Mouse (Mus musculus) forebrain, embryonic 16.5 days (tissue): Measurements from ENCODE around the gene Wdr13. TPM values are rescaled to one million over a fixed set of nuclear protein-coding genes. Genes with fewer than 3 reads are reported as not detected.

Source experiments
- ATAC-seq: fragments of 200-750 bp; cut with Nextera tagmentation; 2 replicates; pipeline ENCODE4 v1.8.0; 2017; ENCODE audit warnings: mild to moderate bottlenecking, moderate library complexity
- H3K27ac ChIP-seq: fragments of 300-500 bp; sonication (generic); 2 replicates; pipeline ENCODE4 v1.5.1; 2014; ENCODE audit warnings: low read length, control low read depth
- H3K27me3 ChIP-seq: fragments of 300-500 bp; sonication (generic); replicated peaks from 2 replicates; pipeline ENCODE4 v1.6.1; 2014; ENCODE audit warnings: low read length; ENCODE audit not compliant: control insufficient read depth, insufficient read depth
- H3K36me3 ChIP-seq: fragments of 300-500 bp; sonication (generic); 2 replicates; pipeline ENCODE4 v1.6.1; 2014; ENCODE audit not compliant: control insufficient read depth, insufficient read depth
- H3K4me1 ChIP-seq: fragments of 300-500 bp; sonication (generic); replicated peaks from 2 replicates; pipeline ENCODE4 v1.6.1; 2014; ENCODE audit warnings: low read length; ENCODE audit not compliant: control insufficient read depth, insufficient read depth
- H3K4me2 ChIP-seq: fragments of 300-500 bp; sonication (generic); 2 replicates; pipeline ENCODE4 v1.6.1; 2014; ENCODE audit warnings: mild to moderate bottlenecking, low read length, control low read depth
- H3K4me3 ChIP-seq: fragments of 300-500 bp; sonication (generic); replicated peaks from 2 replicates; pipeline ENCODE4 v1.5.1; 2014; ENCODE audit warnings: mild to moderate bottlenecking, low read length, control low read depth
- H3K9ac ChIP-seq: fragments of 300-500 bp; sonication (generic); replicated peaks from 2 replicates; pipeline ENCODE4 v1.6.1; 2014; ENCODE audit warnings: low read depth, low read length, control low read depth
- H3K9me3 ChIP-seq: fragments of 300-500 bp; sonication (generic); 2 replicates; pipeline ENCODE4 v1.6.1; 2016; ENCODE audit warnings: low read length; ENCODE audit not compliant: control insufficient read depth
- WGBS: fragments of 180-500 bp; shearing (Covaris S2); extraction: QIAGEN DNeasy Blood & Tissue Kit; methylation state at CpG from one replicate; pipeline ENCODE4 v1.1.7; 2014; 5-methylcytosine and 5-hydroxymethylcytosine counted together
- polyA plus RNA-seq: library from polyadenylated mRNA; unstranded; fragments of >200 nt; fragmentation: Nextera tagmentation; extraction: Ambion mirVana; gene quantifications from 2 replicates; pipeline ENCODE4 v1.2.1, GENCODE M21; 2015

The Wdr13 gene
- 58.0 and 68.5 TPM in 2 replicates for polyA plus RNA-seq

DNA sequence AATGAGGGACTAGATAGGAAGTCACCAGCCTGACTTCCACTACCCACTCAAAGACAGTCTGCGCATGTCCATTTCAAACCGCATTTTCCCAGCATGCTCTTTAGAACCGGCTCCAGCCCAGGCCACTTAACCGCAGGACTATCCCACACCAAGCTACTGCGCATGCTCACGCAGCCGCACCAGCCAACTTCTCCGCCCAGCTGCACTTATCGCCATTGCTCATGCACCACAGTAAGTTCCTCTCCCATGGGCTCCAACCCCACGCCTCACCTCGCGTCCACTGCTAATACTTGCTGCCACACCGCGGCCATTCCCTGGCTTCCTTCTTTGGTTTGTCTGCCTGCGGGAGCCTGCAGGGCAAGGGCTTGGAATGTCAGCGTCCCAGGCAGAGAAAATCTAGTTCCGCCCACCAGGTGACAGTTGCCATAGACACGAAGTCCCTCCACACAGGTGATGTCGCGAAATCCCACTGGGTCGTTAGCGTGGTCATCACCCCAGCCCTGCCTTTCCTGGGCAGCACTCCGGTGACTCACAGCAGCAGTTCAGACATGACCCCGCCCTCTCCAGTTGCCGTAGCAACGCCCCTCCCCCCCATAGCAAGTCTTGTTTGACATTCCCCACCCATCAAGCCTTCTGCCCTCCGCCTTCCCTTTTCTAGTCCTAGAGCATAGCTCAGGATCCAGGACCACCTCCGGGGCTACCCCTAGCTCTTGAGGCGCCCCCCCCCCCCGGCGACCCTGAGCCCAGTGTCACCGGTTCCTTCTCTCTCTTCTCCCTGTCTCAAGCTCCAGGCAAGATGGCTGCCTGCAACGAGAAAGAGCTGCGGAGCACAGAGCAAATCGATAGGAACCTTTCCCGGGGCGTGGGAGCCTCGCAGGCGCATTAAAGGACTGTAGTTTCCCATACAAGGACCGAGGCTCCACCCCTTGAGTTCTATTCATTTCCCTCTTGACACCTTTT lies at the start of gene Wdr13:
TSS of gene Wdr13 (minus strand) at position 876 of the 960 bp plus-strand sequence.
- no peaks in the 10 kb centered on the region; the same call in 1 of the 2 replicates for H3K9me3 ChIP-seq
- H3K4me2 ChIP-seq, result peak within 1 kb of the TSS; percentile 45
- peaks cover 3% of the 10 kb centered on the region; the same call in 1 of the 2 replicates for H3K36me3 ChIP-seq
- H3K9ac ChIP-seq, result peak within 1 kb of the TSS; percentile 57
- H3K27me3 ChIP-seq, result no peaks in the 10 kb centered on the region
- peak; percentile 85 for ATAC-seq
- peaks cover 5% of the 10 kb centered on the region; the same call in 1 of the 2 replicates for H3K4me1 ChIP-seq
- peak within 1 kb of the TSS; percentile 90 for H3K27ac ChIP-seq
- H3K4me3 ChIP-seq, result peak within 1 kb of the TSS; percentile 53
- WGBS, result 18% methylated on average over 35 of the region's 40 CpGs

DNA sequence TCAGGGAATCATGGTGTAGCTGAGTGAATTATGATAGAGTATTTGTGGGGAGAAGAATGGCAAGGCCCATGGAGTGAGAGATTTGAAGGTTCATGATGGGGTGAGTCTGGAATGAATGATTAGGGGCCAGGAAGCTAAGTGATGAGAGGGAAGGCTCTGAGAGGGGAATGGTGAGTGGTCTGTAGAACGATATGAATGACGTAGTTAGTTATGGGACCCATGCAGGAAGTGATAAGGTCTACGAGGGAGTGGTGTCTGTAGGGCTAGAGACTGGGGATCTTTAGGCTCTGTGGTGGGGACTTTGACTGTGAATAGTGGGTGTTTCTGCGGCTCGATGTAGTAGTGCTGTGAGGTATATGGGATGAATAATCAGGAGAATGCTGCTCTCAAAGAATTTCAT lies 47.0 kb upstream of the Wdr13 start:
- H3K4me3 ChIP-seq, result no peak overlapping the region
- H3K4me1 ChIP-seq, result peaks cover 3% of the 10 kb centered on the region
- no peaks in the 10 kb centered on the region; the same call in 1 of the 2 replicates for H3K9me3 ChIP-seq
- H3K27me3 ChIP-seq, result no peaks in the 10 kb centered on the region
- H3K27ac ChIP-seq, result no peak overlapping the region
- no peak overlapping the region for H3K9ac ChIP-seq
- ATAC-seq, result no peak
- WGBS, result 93% methylated on average over 5 of the region's 5 CpGs
- H3K4me2 ChIP-seq, result no peak overlapping the region
- no peaks in the 10 kb centered on the region for H3K36me3 ChIP-seq

DNA sequence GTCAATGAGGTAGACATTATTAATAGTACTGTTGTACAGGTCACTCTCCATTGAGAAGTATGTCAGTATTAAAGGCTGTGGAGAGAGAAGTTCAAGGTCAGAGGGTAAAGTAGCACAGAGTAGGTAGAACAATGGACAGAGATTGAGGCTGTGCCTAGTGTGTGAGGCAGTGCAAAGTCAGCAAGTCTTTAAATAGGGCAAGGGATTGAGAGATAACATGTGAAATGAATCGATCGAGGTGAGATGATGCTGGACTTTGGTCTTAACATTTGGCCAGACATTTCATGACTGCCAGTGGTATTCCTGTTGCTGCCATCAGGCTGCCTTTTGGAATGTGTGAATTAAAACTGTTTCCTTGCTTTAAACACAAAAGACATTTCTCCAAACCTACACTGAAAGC lies 46.2 kb upstream of the Wdr13 start:
- H3K4me1 ChIP-seq, result peaks cover 6% of the 10 kb centered on the region

DNA sequence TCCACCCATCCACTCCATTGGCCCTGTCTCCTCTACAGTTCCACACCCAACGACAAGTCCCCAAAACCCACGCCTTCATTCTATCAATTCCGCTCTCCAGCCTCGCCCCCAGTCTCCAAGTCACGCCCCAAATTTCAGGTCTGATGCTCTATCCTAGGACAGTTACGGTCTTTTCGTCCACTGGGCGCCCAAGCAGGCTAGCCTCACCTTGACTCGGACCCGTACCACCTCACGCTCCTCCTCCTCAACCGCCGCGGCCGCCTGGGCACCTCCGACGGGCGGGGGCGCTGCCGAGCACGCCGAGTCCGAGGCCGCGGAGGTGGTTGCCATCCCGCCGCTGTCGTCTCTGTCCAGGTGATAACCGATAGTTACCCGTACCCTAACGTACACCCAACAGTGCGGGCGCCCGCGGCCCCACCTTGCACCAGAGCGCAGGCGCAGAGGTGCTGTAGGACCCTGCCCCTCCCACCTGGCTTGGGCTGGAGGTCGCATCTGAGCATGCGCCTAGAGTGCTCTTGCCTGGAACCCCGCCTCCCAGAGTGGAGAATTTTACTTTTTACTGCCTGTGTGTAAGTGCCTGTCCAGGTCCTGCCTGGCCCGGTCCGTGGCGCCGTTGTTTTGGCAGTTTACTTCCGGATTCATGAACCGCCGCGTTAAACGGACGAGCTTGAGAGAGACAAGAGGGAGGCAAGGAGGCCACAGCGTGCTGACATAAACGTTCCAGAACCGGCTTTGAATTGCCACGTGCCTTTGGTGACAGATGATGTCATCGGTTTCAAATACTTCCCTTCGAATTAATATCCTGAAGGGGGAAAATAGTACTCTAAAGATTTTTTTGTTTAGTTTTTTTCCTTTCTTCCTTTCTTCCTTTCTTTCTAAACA lies 43.1 kb upstream of the Wdr13 start, which contains the start of gene Tbc1d25:
TSS of gene Tbc1d25 (minus strand) at position 678 of the 882 bp plus-strand sequence.
- no peaks in the 10 kb centered on the region; the same call in 1 of the 2 replicates for H3K9me3 ChIP-seq
- WGBS, result 14% methylated on average over 56 of the region's 56 CpGs
- H3K27me3 ChIP-seq, result no peaks in the 10 kb centered on the region

More for the DNA sequence above, 46.2 kb upstream of the Wdr13 start:
- H3K27me3 ChIP-seq, result no peaks in the 10 kb centered on the region
- H3K9me3 ChIP-seq, result no peaks in the 10 kb centered on the region; the same call in 1 of the 2 replicates
- no peak for ATAC-seq
- H3K9ac ChIP-seq, result no peak overlapping the region
- 100% methylated on average over 2 of the region's 2 CpGs for WGBS
- no peak overlapping the region for H3K4me3 ChIP-seq
- no peaks in the 10 kb centered on the region for H3K36me3 ChIP-seq
- H3K4me2 ChIP-seq, result no peak overlapping the region
- H3K27ac ChIP-seq, result no peak overlapping the region

DNA sequence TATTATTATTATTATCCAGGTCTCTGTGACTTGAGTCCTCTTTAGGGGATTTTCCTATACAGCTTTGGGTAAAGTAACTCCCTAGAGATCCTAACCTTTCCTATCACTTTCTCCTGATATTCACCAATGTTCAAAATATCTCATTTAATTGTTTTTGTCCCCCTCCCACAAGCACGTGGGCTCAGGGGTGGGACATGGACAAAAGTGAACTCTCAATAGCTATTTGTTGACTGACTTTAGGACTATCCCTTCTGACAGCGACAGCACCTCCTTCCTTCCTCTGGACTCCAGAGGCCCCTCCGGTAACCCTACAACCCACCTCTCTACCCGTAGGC lies 42.4 kb upstream of the Wdr13 start:
- H3K27me3 ChIP-seq, result no peaks in the 10 kb centered on the region
- 17% methylated on average over 4 of the region's 4 CpGs for WGBS
- ATAC-seq, result no peak
- H3K27ac ChIP-seq, result no peak overlapping the region
- H3K4me2 ChIP-seq, result peak overlapping the region; percentile 55
- H3K9ac ChIP-seq, result peak overlapping the region; percentile 68
- H3K4me3 ChIP-seq, result peak overlapping the region; percentile 61
- H3K36me3 ChIP-seq, result no peaks in the 10 kb centered on the region
- no peaks in the 10 kb centered on the region; the same call in 1 of the 2 replicates for H3K9me3 ChIP-seq
- peaks cover 6% of the 10 kb centered on the region for H3K4me1 ChIP-seq

More for the DNA sequence above, 43.1 kb upstream of the Wdr13 start, which contains the start of gene Tbc1d25:
- Histone ChIP-seq H3K4me3 (peak within 1 kb of the TSS; percentile 61), H3K27ac (peak within 1 kb of the TSS; percentile 23; the same call in 1 of the 2 replicates), H3K36me3 (no peaks in the 10 kb centered on the region), H3K4me2 (peak within 1 kb of the TSS; percentile 55), H3K9ac (peak within 1 kb of the TSS; percentile 68), H3K4me1 (peaks cover 6% of the 10 kb centered on the region)
- peak; percentile 98 for ATAC-seq

DNA sequence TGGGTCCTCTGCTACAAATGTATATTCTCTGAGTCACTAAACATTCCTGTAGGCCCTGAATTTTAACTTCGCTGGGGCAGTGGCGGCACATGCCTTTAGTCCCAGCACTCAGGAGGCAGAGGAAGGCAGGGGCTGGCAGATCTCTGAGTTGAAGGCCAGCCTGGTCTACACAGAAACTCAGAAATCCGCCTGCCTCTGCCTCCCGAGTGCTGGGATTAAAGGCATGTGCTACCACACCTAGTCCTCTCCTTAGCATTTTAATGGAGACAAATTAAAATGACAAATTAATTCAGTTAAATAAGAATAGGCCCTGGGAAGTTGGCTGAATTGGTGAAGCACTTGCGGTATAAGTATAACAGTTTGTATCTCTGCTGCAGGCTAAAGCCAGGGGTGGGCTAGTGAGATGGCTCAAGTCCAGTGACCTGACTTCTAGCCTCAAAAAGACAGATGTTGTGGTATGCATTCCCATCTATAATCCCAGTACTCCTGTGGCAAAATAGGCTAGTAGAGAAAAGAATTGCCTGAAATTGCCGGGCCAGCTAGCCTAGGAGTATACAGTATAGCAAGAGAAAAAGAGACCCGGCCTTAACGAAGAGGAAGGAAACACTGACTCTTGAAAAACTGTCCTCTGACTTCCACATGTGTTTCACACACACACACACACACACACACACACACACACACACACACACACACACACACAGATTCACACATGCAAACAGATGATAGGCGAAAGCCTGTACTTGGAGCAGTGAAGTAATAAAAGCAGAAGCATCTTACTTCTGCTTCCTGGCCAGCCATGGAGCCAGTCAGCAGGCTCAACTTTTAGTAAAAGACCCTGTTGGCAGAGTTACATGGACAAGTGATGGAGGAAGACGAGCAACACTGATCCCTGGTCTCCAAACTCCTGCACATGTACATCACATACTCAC lies 35.3 kb upstream of the Wdr13 start:
- Histone ChIP-seq H3K9ac (no peak overlapping the region), H3K4me3 (no peak overlapping the region), H3K27ac (no peak overlapping the region), H3K36me3 (no peaks in the 10 kb centered on the region; the same call in 1 of the 2 replicates), H3K4me2 (no peak overlapping the region), H3K27me3 (no peaks in the 10 kb centered on the region), H3K9me3 (no peaks in the 10 kb centered on the region; the same call in 1 of the 2 replicates), H3K4me1 (no peaks in the 10 kb centered on the region)
- WGBS, result 89% methylated on average over 10 of the region's 10 CpGs
- ATAC-seq, result no peak

DNA sequence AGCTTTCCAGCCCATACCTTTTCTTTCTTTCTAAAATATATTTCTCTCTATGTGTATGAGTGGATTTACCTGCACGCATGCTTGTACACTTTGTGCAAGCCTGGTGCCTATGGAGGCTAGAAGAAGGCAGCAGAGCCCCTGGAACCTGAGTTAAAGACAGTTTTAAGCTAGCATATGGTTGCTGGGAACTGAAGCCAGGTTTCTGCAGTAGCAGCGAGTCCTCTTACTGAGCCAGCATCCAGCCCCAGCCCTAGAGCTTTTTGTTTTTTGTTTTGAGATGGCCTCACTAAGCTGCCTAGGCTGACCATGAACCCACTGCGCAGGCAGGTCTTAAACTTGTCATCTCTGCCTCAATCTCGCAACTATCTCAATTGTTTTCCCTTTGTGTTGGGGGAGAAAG lies 31.8 kb upstream of the Wdr13 start:
- H3K4me2 ChIP-seq, result no peak overlapping the region
- 78% methylated on average over 4 of the region's 4 CpGs for WGBS
- H3K27me3 ChIP-seq, result no peaks in the 10 kb centered on the region
- H3K9ac ChIP-seq, result no peak overlapping the region
- no peak overlapping the region for H3K27ac ChIP-seq
- no peaks in the 10 kb centered on the region; the same call in 1 of the 2 replicates for H3K9me3 ChIP-seq
- H3K4me3 ChIP-seq, result no peak overlapping the region
- no peak for ATAC-seq
- H3K4me1 ChIP-seq, result no peaks in the 10 kb centered on the region
- H3K36me3 ChIP-seq, result no peaks in the 10 kb centered on the region; the same call in 1 of the 2 replicates

DNA sequence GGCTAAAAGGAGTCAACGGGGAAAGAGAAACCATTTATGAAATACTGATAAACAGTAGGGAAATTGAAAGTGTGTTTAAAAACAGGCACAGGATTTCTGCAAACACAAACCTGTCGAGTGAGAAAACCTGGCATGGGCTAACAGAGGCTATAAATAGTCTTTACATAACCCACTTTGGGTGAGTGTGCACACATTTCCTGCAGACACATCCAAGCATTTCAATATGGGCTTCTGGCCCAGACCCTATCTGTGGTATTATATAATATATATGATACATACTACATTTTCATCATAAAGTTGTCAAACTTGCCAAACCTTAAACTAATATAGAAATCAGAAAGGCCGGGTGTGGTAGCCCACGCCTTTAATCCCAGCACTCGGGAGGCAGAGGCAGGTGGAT lies 30.4 kb upstream of the Wdr13 start:
- no peaks in the 10 kb centered on the region for H3K27me3 ChIP-seq
- no peaks in the 10 kb centered on the region for H3K9me3 ChIP-seq
- H3K4me2 ChIP-seq, result no peak overlapping the region
- no peak overlapping the region for H3K4me3 ChIP-seq
- H3K4me1 ChIP-seq, result no peaks in the 10 kb centered on the region
- 82% methylated on average over 5 of the region's 5 CpGs for WGBS
- H3K9ac ChIP-seq, result no peak overlapping the region
- no peaks in the 10 kb centered on the region; the same call in 1 of the 2 replicates for H3K36me3 ChIP-seq
- no peak for ATAC-seq
- H3K27ac ChIP-seq, result no peak overlapping the region
